Mouse (Mus musculus) stomach, embryonic 16.5 days (tissue): Measurements from ENCODE around the gene Mier1. TPM values are rescaled to one million over a fixed set of nuclear protein-coding genes. Genes with fewer than 3 reads are reported as not detected.

Experiments used
- ATAC-seq: fragments of 200-750 bp; cut with Nextera tagmentation; 2 replicates; pipeline ENCODE4 v1.8.0; 2017; ENCODE audit warnings: moderate number of reproducible peaks, moderate TSS enrichment; ENCODE audit not compliant: insufficient read depth, low FRiP score
- H3K27ac ChIP-seq: fragments of 300-500 bp; sonication (generic); 2 replicates; pipeline ENCODE4 v1.5.1; 2014; ENCODE audit warnings: low read length
- H3K27me3 ChIP-seq: fragments of 300-500 bp; sonication (generic); 2 replicates; pipeline ENCODE4 v1.6.1; 2014; ENCODE audit warnings: low read length, control low read depth, mixed read lengths; ENCODE audit not compliant: control insufficient read depth, insufficient read depth
- H3K36me3 ChIP-seq: fragments of 300-500 bp; sonication (generic); 2 replicates; pipeline ENCODE4 v1.6.1; 2014; ENCODE audit warnings: low read length; ENCODE audit not compliant: control insufficient read depth, insufficient read depth
- H3K4me1 ChIP-seq: fragments of 300-500 bp; sonication (generic); 2 replicates; pipeline ENCODE4 v1.6.1; 2014; ENCODE audit warnings: low read length, control low read depth, mixed read lengths; ENCODE audit not compliant: control insufficient read depth, insufficient read depth
- H3K4me2 ChIP-seq: fragments of 300-500 bp; sonication (generic); 2 replicates; pipeline ENCODE4 v1.6.1; 2014; ENCODE audit warnings: low read depth, low read length, mixed read lengths
- H3K4me3 ChIP-seq: fragments of 300-500 bp; sonication (generic); replicated peaks from 2 replicates; pipeline ENCODE4 v1.5.1; 2014; ENCODE audit warnings: mild to moderate bottlenecking, low read length
- H3K9ac ChIP-seq: fragments of 300-500 bp; sonication (generic); 2 replicates; pipeline ENCODE4 v1.6.1; 2014; ENCODE audit warnings: low read length
- H3K9me3 ChIP-seq: fragments of 300-500 bp; sonication (generic); replicated peaks from 2 replicates; pipeline ENCODE4 v1.6.1; 2016; ENCODE audit warnings: low read length, control low read depth; ENCODE audit not compliant: control insufficient read depth
- WGBS: fragments of 180-500 bp; shearing (Covaris S2); extraction: QIAGEN DNeasy Blood & Tissue Kit; methylation state at CpG from one replicate; pipeline ENCODE4 v1.1.7; 2014; 5-methylcytosine and 5-hydroxymethylcytosine counted together
- polyA plus RNA-seq: library from polyadenylated mRNA; unstranded; fragments of >200 nt; fragmentation: Nextera tagmentation; extraction: Ambion mirVana; gene quantifications from 2 replicates; pipeline ENCODE4 v1.2.1, GENCODE M21; 2015

The Mier1 gene
- polyA plus RNA-seq, 1 experiment from 2014 or later: 39.6 TPM

DNA sequence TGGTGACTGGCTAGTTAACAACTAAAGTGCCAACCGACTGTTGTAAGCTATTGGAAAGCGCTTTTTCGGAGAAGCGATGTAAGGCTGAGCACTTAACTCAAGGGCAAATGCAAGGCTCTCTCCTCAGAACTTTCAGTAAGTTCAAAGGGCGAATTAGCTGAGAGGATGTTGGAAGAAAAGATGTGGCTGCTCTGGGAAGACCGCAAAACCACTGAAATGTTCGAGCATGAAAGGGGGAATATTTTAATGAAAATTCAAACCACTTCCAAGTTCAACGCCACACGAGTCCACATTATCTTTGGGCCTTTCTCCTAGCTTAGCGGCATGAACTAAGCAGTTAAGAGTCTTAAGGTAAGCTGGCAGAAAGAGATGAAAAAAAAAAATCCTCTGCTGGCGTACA, 788 bp upstream of the Mier1 start:
- Histone ChIP-seq H3K4me1 (peaks cover 14% of the 10 kb centered on the region), H3K27me3 (no peaks in the 10 kb centered on the region), H3K27ac (peak overlapping the region; percentile 99), H3K4me2 (peak overlapping the region; percentile 68), H3K4me3 (peak overlapping the region; percentile 77), H3K9me3 (no peaks in the 10 kb centered on the region), H3K9ac (peak overlapping the region; percentile 90), H3K36me3 (peaks cover 5% of the 10 kb centered on the region; the same call in 1 of the 2 replicates)
- no peak for ATAC-seq
- 4% methylated on average over 11 of the region's 11 CpGs for WGBS

DNA sequence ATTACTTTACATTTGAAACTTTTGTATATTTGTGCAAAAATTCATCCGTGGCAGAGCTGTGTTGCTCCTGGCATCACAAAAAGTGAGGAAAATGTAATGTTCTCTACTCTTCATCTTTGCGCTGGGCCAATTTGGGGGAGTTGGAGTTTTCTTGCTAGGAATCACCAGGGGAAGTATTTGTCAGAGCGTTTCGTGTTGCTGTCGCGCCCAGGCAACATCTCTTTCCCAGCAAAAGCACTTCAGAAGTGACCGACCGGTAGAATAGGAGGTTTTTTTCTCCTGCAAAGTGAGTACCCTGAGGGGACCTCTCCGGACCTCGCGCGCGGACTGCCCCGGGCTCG, 4.7 kb downstream of the Mier1 start:
- Histone ChIP-seq H3K4me3 (peak overlapping the region; percentile 76), H3K4me2 (peak overlapping the region; percentile 62), H3K36me3 (peaks cover 5% of the 10 kb centered on the region; the same call in 1 of the 2 replicates), H3K9me3 (no peaks in the 10 kb centered on the region), H3K27ac (peak overlapping the region; percentile 96), H3K4me1 (peaks cover 23% of the 10 kb centered on the region), H3K27me3 (no peaks in the 10 kb centered on the region), H3K9ac (peak overlapping the region; percentile 95)
- ATAC-seq: no peak
- 1% methylated on average over 15 of the region's 15 CpGs for whole genome bisulfite sequencing

DNA sequence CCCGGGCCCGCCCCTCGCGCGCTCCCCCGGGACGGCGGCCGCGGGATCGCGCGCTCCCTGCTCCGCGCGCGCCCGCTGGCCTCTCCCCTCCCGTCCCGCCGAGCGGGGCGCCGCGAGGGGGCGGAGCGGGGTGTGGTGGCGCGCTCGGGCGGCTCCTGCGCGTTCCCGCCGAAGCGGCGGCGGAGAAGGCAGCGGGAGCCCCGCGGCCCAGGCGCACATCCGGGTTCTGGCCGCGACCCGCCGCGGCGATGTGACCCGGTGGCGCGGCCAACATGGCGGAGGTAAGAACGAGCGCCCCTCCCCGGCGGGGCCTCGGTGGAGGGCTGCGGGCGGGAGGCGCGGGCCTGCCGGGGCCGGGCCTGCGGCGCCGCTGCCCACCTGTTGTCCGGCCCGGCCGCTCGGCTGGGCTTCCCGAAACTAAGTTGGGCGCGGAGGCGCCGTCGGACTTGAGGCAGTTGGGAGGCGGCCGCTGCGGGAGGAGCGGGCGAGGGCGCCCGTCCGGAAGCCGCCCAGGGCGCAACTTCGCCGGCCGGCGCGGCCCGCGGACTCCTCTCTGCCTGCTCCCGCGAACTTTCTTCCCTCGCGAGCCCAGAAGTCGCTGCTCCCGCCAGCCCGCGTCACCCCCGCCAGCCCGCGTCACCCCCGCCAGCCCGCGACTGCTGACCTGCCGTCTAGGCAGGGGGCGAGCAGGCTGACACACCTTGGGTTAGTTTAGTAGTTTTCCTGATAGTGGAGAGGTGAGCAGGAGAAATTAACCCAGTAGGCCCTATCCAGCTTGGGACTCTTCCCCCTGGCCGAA, 5.2 kb downstream of the Mier1 start:
- peak overlapping the region; percentile 62 for H3K4me2 ChIP-seq
- H3K27me3 ChIP-seq: no peaks in the 10 kb centered on the region
- peak overlapping the region; percentile 76 for H3K4me3 ChIP-seq
- H3K9me3 ChIP-seq: no peaks in the 10 kb centered on the region
- H3K9ac ChIP-seq: peak overlapping the region; percentile 95
- under 1% methylated on average over 97 of the region's 111 CpGs for WGBS
- ATAC-seq: peak; percentile 71
- H3K36me3 ChIP-seq: peaks cover 5% of the 10 kb centered on the region; the same call in 1 of the 2 replicates
- H3K4me1 ChIP-seq: peaks cover 23% of the 10 kb centered on the region
- peak overlapping the region; percentile 96 for H3K27ac ChIP-seq

DNA sequence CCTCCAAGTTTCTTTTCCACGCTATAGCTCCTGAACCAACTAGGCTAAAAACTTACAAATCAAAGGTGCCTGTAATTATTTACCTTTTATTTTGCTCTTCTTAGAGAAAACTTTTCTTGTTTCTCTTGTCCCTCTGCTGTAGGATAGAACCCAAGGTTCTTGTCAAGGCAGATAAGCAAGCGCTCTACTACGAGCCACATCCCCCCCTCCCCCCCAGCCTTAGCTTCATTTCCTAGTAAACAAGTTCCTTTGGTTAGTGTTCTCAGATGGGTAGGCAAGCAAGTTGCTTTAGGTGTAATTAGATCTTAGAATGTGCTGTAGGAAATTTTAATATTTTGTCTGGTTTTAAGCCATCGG, 5.8 kb downstream of the Mier1 start:
- H3K9ac ChIP-seq: peak overlapping the region; percentile 95
- WGBS: 9% methylated on average over 4 of the region's 4 CpGs

DNA sequence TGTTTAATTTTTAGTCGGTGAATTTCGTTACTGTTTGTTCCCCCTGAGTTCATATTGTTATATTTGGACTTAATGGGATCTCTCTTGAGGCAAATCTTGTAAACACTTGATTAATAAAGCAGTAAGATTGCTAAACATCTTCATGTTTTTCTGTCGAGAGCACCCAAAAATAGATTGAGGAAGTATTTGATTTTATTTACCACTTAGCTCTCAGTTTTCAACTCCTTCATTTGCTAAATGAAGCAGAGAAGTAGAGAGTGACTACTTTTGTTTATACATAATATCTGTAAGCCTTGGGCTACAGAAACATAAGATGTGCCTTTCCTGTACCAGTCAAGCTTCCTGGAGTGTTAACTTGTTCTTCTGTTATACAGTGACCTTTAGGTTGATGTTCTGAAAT, 6.2 kb downstream of the Mier1 start:
- H3K9ac ChIP-seq: no peak overlapping the region
- no peak overlapping the region for H3K27ac ChIP-seq

More for the DNA sequence above, 5.8 kb downstream of the Mier1 start:
- Histone ChIP-seq H3K36me3 (peaks cover 5% of the 10 kb centered on the region; the same call in 1 of the 2 replicates), H3K4me3 (peak overlapping the region; percentile 76), H3K4me2 (peak overlapping the region; percentile 62), H3K27me3 (no peaks in the 10 kb centered on the region), H3K27ac (peak overlapping the region; percentile 96), H3K4me1 (peaks cover 23% of the 10 kb centered on the region), H3K9me3 (no peaks in the 10 kb centered on the region)
- ATAC-seq: no peak

DNA sequence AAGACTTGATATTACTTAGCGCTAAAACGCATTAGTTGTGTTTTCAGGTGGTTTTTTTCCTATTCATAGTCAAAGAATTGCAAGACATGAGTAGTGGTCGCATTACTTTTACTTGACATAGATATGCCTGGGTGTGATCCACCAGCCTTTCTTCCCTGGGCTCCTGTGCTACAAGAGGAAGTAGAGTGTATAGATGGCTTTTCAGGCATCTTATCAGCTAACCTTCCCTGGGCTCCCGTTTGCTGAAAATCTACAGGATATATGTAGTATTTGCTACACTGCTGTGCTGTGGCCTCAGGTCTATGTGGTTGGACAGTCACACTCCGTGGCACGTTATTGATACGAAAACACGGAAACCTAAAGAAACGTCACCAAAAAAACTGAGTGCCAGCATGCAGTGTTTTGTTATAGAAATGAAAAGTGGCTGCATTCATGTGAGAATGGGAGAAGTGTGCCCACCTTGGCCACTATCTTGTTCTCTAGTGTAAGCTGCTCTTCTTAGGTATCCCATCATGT, 6.7 kb downstream of the Mier1 start:
- Histone ChIP-seq H3K9me3 (no peaks in the 10 kb centered on the region), H3K36me3 (peaks cover 5% of the 10 kb centered on the region; the same call in 1 of the 2 replicates), H3K27ac (no peak overlapping the region), H3K27me3 (no peaks in the 10 kb centered on the region), H3K4me1 (peaks cover 17% of the 10 kb centered on the region), H3K4me3 (peak overlapping the region; percentile 76), H3K9ac (peak overlapping the region; percentile 31; the same call in 1 of the 2 replicates), H3K4me2 (peak overlapping the region; percentile 62)
- 74% methylated on average over 9 of the region's 9 CpGs for WGBS
- no peak for ATAC-seq

More for the DNA sequence above, 6.2 kb downstream of the Mier1 start:
- 17% methylated on average over 3 of the region's 3 CpGs for WGBS
- ATAC-seq: no peak
- Histone ChIP-seq H3K4me2 (peak overlapping the region; percentile 62), H3K4me3 (peak overlapping the region; percentile 76), H3K27me3 (no peaks in the 10 kb centered on the region), H3K36me3 (peaks cover 5% of the 10 kb centered on the region; the same call in 1 of the 2 replicates), H3K9me3 (no peaks in the 10 kb centered on the region), H3K4me1 (peaks cover 19% of the 10 kb centered on the region)

DNA sequence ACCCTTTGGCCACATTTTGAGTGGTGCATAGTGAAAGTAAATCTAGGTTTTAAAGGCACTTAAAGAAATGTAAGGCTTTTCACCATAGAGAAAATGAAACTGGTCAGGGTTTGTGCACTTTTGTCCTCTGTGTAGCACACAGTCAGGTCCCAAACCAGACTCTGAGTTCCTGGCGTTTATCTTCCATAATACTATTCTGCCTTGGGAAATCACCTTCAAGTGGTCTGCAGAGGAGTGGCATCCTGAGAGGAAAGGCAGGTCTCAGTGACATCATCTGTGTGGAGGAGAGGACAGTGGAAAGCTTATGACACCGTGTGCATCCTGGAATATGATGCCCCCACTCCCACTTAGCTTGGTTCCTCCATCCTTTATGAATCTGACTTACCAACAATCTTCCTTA, 8.9 kb downstream of the Mier1 start:
- H3K36me3 ChIP-seq: no peaks in the 10 kb centered on the region
- H3K4me2 ChIP-seq: no peak overlapping the region
- H3K27ac ChIP-seq: no peak overlapping the region
- H3K9me3 ChIP-seq: no peaks in the 10 kb centered on the region
- H3K4me3 ChIP-seq: no peak overlapping the region
- no peaks in the 10 kb centered on the region for H3K27me3 ChIP-seq
- no peak for ATAC-seq
- H3K9ac ChIP-seq: no peak overlapping the region; the same call in 1 of the 2 replicates
- H3K4me1 ChIP-seq: peaks cover 17% of the 10 kb centered on the region
- WGBS: 49% methylated on average over 2 of the region's 2 CpGs

DNA sequence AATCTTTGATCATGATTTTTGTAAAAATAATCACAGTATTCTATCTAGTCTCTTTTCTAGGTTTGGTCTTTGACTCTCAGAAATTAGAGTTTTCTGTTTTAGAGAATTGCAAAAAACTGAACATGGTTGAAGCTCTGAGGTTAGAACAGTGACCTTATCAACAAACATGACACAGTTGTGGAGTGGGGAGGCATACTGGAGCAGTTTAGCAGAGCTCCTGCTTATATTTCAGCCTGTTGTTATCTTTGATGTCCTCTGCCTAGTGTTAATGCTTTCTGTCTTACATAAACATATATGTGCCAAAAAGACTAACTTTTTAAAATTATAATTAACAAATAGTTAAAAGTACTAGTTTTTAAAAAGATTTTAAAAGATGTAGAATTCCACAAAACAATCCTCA, 9.4 kb downstream of the Mier1 start:
- Histone ChIP-seq H3K27ac (no peak overlapping the region), H3K36me3 (no peaks in the 10 kb centered on the region), H3K9ac (no peak overlapping the region), H3K4me2 (no peak overlapping the region), H3K4me1 (peaks cover 16% of the 10 kb centered on the region), H3K27me3 (no peaks in the 10 kb centered on the region), H3K9me3 (no peaks in the 10 kb centered on the region), H3K4me3 (no peak overlapping the region)
- no peak for ATAC-seq

DNA sequence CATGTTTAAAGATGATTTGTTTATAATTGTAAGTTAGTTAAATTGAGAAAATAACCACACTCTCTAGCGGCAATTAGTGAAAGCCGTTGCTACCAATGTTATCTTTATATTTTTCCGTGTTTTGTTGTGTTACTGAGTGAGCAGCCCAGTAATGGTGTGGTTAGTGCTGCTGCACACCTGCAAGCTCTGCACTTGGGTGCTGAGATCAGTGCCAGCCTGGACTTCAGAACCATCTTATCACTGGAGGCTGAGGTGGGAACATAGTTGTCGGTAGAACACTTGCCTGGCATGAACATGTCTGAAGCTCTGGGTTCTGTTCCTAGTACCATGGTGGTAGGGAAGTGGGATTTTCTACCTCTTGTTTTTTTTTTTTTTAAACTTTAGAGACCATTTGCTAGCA, 12.3 kb downstream of the Mier1 start:
- Histone ChIP-seq H3K4me3 (no peak overlapping the region), H3K9ac (no peak overlapping the region), H3K9me3 (no peaks in the 10 kb centered on the region), H3K36me3 (no peaks in the 10 kb centered on the region; the same call in 1 of the 2 replicates), H3K4me1 (peaks cover 6% of the 10 kb centered on the region; the same call in 1 of the 2 replicates), H3K27me3 (no peaks in the 10 kb centered on the region), H3K27ac (no peak overlapping the region), H3K4me2 (no peak overlapping the region)
- 82% methylated on average over 4 of the region's 4 CpGs for WGBS
- ATAC-seq: no peak
